Mouse (Mus musculus): Measurements from ENCODE around the gene Ptprb.

Ptprb gene

DNA sequence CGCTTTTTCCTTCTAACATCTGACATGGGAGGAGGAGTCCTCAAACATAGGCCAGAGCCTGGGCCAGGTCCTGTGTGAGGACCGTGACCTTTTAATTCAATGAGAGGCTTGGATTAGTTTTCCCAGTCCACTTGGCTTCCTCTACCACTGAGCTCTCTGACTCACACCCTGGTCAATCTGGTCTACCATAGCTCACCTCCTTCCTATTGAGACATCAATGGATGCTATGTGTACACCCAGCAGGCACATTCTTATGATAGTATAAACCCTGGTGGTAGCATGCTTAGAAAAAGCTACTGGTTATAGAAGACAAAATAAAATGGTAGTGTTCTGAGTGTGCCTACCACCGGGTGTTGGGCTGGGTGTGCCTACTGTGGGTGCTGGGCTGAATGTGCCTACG lies 21.1 kb downstream of the Ptprb start:
- DNase-seq (ENCODE audit: low spot score in 2 of 2) = no peak

DNA sequence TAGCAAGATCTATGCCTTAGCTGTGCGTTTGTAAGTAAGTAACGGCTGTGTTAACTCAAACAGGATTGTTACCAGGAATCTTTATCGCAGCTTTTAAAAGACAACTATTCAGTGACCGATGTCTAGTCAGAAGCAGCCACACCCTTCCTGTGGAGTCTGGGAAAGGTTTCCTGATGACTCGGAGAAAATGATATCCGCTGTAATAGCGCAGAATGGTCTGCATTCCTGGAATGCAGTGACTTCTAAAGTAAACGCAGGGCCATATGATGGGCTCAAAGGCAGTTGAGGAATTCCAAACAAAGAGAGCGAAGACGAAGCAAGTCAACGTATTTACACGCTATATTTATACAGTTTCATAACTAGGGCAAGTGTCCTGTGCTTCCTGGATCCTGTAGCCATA lies 22.5 kb downstream of the Ptprb start:
- DNase-seq (ENCODE audit: low spot score in 2 of 2) = no peak

DNA sequence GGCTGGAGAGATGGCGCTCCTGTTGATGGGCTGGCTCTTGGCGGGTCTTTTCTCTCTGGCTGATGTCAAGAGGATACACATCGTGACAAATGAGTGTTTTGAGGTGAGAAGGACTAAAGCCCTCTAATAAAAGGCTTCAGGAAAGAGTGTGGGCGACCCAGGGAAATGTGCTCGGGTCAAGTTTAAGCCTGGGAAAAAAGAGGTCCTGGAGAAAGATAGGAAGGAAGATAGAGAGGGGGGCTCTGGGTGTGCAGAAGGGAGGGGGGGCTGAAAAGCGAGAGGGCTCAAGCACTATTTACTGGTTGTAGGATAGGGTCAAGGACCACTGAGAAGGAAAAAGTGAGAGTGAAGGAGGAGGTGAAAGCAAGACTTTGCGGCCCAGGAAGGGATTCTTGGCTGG lies 25.5 kb downstream of the Ptprb start:
- DNase-seq (ENCODE audit: low spot score in 2 of 2) = no peak

DNA sequence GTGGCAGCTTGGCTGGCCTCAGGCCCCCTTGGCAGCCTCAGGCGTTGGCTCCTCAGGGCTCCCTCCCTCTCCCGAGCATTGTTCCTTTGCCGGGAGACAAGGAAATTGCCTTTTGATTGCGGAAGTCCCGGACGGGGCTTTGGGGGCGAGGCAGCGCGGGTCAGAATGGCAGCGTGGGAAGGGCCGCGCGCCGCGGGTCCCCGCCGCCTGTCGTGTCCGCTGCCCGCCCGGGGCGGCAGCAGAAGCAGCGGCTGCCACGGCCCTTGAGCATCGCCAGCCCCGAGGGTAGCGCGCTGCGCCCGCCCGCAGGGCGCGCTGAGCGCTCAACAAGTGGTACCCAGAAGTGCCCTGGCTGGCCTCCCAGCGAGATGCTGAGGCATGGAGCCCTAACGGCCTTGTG lies 25.9 kb downstream of the Ptprb start:
- peak in 1 of 2 experiments; percentile 37 for DNase-seq (ENCODE audit: low spot score in 2 of 2)

DNA sequence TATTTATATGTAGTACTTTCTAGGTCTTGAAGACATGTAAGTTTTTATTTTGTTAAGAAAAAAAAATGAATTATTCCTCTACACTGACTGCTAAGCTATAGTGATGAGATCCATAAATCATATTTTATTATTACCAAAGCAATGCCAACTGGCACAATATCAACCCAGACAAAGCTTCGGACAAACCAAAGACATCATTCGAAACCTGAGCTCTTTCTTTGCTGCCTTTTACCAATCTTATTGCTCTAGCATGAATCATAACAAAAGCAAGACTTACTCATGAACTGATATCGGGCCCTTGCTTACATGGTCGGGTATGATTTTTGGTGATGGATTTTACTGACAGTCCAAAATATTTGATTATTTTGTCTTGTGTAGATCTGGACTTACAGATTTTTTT lies 29.0 kb downstream of the Ptprb start:
- DNase-seq (ENCODE audit: low spot score in 2 of 2) = no peak

DNA sequence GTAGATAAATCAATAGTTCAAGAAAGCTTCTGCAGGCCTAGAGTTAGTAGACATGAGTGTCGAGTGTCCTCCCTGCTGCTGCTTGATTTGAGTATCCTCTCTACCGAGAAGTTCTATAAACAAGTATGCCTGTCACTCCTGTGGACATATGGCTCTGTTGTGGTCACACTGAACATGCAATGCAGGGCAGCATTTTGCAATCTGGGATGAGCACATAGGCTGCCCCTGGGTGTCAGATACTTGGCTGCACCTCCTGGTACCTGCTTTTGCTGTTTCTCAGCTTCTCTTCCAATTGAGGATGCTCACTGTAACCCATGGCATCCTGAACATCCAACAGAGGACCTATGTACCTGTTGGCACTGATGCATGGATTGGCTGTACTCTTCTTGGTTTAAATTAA lies 34.1 kb downstream of the Ptprb start:
- DNase-seq (ENCODE audit: low spot score in 2 of 2) = no peak

DNA sequence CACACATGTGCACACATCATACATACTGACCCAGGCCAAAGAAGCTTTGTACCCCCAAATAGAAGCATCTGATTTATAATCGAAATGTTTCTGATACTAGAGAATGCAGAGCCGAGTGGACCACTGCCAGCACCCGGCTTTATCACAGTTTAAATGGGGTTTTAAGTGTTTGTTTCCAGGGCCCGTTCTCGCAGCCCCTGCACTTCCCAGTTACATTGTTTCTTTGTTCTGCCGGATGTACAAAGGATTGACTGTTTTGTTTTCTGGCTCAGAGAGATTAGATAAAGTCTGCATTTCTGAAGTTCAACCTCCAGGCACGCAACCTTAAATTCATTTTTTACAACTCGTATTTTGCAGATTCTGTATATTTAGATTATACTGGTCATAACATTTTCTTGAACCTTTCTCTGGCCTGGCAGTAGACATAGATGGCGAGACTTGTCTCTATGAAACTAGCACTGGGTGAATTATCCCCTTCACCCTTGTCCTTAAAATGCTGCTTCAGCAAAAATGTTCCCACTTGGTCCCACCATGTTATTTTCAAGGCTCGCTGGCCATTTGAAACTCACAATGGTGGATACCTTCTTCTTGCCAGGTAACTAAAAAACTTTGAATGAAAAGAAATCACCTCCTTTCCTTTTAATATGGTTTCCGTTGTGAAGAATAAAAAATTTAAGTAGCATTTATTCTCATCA lies 35.3 kb downstream of the Ptprb start:
- no peak for DNase-seq (ENCODE audit: low spot score in 2 of 2)

DNA sequence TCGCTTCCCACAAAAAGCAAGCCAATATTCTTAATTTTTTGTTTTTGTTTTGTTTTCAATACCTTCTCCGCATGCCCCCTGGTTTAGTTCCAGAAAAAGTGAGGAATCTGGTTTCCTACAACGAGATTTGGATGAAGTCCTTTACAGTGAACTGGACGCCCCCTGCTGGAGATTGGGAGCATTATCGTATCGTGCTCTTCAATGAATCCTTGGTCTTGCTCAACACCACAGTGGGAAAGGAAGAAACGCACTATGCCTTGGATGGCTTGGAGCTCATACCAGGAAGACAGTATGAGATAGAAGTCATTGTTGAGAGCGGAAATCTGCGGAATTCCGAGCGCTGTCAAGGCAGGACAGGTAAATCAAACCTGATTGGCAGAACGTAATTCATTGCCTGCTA lies 43.9 kb downstream of the Ptprb start:
- peak; percentile 52 to 72 for DNase-seq (ENCODE audit: low spot score in 2 of 2)

DNA sequence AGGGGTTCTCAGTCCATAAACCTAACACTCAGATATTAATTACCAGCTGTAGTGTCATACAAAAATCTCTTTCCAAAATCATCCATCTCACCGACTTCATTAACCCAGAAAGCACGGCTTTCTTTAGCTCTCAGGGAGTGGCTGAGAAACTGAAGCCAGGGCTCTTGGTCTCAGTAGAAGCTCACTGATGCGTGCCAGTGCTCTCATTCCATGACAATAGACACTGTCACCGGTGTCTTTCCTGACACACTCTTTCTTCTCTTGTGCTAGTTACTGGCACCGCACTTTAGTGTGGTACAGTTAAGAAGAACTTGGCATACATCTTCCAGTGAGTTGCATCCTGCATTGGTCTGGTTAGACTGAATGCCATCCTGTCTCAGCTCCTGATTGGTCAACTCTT lies 53.8 kb downstream of the Ptprb start:
- DNase-seq (ENCODE audit: low spot score in 2 of 2) = no peak

DNA sequence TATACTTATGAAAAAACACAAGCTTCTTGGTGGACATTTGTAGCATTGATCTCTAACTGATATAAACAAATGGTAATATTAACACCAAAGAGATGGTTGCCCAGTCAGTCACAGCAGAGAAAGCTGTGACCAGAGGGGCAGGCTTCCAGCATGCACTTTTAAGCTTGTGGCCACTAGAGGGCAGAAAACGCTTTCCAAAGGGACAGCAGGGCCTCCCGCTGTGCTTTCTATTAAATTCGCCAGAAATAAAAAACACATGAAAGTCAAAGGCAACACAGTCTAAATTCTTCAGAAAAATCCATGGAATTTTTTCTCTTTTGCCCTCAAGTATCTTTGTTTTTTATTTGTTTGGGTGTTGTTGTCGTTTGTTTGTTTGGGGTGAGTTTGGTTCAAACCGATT lies 55.1 kb downstream of the Ptprb start:
- DNase-seq (ENCODE audit: low spot score in 2 of 2) = peak; percentile 47 to 68

DNA sequence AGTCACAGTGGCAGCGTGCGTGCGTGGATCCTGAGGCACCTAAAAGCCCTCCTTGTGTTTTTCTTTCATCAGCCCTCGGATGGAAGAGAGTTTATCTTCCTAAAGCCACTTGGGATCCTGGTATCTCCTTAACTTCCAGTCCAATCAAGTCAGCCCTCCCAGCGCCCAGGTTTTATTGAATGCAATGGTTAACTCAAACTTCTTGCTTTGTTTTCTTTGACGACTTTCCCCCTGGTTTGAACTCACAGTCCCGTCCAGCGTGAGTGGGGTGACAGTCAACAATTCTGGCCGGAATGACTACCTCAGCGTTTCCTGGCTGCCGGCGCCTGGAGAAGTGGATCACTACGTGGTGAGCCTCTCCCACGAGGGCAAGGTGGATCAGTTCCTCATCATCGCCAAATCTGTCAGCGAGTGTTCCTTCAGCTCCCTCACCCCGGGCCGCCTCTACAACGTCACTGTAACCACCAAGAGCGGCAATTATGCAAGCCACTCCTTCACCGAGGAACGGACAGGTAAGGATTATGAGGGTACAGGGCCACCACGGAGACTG lies 55.7 kb downstream of the Ptprb start:
- DNase-seq (ENCODE audit: low spot score in 2 of 2) = peak in 1 of 2 experiments; percentile 6

DNA sequence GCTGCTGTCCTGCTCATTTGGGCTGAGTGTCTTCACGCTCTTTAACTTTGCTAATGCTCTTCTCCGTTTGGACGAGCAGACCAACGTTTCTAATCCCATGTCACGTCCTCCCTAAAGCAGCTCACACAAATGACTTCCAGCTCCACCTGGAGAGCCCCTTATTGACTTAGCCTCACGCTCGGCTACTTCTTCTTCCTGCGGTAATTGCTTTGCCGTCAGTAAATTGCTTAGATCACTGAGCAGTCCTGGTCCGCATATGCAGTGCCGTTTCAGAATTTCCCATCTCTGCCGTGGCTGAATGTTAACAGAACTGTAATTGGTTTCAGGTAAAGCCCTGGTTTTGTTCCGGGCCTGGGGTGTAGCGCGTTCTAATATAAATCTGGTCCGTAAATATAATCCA lies 58.3 kb downstream of the Ptprb start:
- DNase-seq (ENCODE audit: low spot score in 2 of 2) = no peak

DNA sequence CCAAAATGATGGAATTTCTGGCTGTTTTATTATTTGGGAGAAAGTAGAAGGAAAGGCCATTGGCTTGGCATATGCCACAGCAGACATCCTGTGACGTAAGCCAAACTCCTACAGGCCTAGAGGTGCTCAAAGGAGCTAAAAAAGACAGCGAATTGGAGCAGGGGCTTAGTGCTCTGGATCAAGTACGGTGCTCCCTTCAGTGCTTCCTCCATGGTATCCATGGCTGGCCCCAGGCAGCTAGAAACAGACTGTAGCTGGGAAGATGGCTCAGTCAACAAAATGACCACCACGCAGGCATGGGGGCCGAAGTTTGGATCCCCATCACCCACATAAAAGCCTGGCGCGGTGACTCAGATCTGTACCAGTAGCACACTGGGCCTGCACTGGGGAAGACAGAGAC lies 58.8 kb downstream of the Ptprb start:
- DNase-seq (ENCODE audit: low spot score in 2 of 2) = no peak

DNA sequence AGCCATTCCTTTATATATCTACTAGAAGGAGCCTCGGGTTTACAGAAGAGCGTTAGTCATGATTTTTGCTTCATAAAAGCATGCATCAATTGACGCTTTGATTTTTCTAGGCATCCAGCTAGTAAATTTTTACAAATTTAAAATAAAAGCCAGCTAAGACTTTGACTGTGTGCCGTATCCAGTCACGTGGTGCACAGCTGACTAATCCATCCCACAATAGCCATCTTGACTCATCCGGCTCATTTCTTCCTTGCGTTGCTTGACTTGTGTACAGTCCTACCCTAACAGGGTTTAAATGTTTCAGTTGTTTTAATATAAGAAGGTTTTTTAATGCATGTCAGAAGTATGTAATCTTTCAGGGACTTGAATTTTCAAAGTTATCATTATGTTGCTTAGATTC lies 60.0 kb downstream of the Ptprb start:
- no peak for DNase-seq (ENCODE audit: low spot score in 2 of 2)

DNA sequence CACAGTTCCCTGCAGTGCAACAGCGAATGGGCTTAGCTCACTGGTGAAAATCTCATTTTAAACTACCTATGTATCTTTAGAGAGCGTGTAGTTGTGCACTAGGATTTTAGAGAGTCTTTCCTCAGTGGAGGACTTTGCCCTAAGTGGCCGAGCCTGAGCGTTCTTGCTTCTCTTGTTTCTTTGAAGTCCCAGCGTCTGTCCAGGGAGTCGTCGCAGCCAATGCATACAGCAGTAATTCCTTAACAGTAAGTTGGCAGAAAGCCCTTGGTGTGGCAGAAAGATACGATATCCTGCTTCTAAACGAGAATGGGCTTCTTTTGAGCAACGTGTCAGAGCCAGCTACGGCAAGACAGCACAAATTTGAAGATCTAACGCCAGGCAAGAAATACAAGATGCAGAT lies 65.9 kb downstream of the Ptprb start:
- no peak for DNase-seq (ENCODE audit: low spot score in 2 of 2)

DNA sequence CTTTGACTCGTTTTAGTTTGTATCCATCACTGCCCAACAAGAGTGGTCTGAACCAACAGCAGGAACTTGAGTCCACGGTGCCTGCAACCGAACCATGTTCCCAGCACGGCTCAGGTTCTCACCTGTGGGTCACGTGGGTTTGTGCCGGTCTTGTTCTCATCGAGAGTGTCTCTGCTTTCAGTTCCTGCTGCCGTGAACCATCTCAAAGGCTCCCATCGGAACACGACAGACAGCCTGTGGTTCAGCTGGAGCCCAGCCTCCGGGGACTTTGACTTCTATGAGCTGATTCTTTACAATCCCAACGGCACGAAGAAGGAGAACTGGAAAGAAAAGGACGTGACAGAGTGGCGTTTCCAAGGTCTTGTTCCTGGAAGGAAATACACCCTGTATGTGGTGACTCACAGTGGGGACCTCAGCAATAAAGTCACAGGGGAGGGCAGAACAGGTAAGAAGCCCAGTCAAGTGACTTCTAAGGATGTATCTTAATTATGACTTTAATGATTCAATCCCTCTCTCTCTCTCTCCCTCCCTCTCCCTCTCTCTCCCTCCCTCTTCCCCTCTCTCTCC lies 71.4 kb downstream of the Ptprb start:
- no peak for DNase-seq (ENCODE audit: low spot score in 2 of 2)

DNA sequence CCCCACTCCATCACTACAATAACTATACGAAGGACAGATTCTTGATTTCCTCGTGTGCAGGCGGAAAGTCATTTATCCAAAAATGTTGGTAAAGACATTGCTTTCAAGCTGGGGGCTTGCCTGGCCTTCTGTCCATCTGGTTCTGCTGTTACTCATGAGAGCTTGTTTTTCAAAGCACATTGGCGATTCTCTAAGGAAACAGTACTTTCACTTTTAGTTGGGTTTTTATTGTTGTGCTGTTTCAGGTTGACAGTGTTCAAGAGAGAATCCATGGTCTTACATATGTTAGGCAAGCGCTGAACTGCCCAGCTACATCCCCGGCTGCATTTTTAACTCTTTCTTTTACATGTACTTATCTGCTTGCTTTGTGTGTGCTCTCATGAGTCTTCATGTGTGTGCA lies 73.7 kb downstream of the Ptprb start:
- DNase-seq (ENCODE audit: low spot score in 2 of 2) = no peak

DNA sequence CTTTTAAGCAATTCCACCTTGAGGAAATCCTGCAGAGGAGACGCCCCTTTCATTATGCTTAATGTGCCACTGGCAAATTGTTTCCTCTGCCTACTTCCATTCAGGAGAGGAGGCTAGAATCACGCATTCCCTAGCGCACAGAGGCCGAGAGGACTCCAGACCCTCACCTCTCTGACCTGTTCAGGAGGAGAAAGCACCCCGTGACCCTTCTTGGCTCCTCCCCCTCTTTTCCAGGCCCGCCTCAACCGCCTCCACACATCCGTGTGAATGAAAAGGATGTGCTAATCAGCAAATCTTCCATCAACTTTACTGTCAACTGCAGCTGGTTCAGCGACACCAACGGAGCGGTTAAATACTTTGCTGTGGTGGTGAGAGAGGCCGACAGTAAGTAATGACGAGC lies 75.2 kb downstream of the Ptprb start:
- no peak for DNase-seq (ENCODE audit: low spot score in 2 of 2)

DNA sequence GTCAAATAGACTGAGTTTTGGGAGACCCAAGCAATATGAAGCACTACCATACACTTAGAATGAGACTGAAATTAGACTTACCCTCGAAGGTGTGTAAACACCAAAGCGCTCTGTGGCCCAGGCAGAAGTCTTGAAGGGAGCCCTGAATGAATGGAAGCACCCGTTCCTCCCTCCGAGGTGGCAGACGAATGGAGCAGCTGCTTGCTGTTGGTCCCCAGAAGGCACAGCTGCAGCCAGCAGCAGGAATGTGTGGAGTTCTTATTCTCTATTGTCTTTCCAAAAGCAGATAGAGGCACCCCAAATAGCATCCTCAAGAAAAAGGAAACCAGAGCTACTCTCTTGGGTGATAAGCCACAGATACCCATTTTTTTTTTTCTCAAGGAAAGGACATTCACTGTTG lies 79.0 kb downstream of the Ptprb start:
- no peak for DNase-seq (ENCODE audit: low spot score in 2 of 2)

DNA sequence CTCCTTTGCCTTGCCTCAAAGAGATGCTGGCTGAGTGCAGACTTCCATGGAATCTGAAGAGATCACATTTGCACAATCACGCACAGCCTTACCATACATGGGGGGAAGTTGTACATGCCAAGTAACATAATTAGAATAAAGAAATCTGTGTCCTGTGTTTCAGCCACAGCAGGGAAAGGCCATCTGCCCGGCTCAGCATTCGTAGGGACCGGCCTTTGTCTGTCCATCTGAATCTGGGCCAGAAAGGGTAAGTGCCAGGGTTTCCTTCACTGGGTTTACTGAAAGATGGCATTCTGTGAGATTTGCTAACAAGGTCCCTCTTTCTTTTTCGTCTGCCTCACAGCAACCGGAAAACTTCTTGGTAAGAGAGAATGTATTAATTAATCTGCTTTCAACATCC lies 86.9 kb downstream of the Ptprb start:
- no peak for DNase-seq (ENCODE audit: low spot score in 2 of 2)

DNA sequence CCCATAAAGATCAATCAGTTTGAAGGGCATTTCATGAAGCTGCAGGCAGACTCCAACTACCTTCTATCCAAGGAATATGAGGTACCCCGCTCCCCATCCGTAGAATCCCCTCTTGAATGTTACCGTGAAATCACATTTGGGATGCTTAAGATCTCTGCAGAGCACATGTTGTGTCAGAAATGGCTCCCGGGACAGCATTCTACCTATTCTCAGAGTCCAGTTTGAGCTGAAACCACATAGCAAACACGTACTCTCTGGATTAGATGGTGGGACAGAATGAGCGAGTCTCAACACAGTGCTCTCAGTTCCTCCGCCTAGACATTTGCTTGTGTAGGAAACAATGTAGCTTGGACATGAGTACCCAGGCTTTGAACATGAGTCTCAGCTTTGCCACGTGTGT lies 87.3 kb downstream of the Ptprb start:
- no peak for DNase-seq (ENCODE audit: low spot score in 2 of 2)

DNA sequence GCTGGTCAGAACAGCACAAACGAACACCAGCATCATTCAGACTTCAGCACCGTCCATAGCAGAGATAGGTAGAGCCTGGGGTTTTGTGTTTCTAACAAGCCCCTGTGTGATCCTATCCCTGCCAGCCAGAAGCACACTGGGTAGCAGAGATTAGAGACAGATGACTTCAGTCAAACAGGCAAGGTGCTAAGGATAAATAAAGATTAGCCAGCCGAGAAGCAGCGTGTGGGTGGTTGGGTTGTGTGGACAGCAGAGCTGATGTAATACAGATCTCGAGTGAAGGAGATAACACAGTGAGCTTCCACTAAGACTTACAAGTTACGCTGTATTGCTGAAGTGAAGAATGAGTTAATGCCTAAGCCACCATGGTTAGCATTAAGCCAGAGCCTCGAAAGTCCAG lies 89.4 kb downstream of the Ptprb start:
- DNase-seq (ENCODE audit: low spot score in 2 of 2) = no peak

DNA sequence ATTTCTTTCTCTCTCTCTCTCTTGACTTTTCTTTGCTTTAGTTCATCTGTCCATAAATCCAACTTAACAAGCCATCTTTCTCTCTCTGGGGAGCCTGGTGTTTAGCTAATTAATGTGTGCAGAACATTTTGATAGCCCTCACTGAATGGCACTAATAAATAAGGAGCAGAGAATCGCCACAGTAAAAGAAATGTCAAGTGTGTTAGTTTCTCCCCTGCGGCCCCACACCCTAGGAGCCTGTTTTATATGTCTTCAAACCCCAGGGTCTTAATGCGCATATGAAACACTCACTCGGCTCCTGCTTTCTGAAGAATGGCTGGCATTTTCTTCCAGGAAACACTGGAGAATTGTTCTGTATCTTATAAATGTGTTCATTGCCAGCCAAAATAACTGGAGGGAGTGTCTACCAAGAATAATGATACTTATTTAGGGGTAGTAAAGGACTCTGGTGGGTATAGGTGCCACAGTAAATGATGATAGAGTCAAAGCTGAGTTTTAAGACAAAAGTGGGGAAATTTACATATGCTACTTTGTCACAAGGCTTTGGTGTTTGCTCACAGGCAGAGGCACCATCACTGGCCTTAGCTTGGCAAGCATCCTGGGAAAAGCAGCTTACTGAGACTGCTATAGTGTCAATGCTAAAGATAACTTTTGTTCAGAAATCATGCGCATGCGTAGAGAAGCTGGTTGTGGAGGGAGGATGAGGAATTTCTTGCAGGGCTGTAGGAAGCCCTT lies 95.8 kb downstream of the Ptprb start:
- no peak for DNase-seq (ENCODE audit: low spot score in 2 of 2)
